Mouse (Mus musculus) heart, embryonic 15.5 days (tissue): ENCODE data around the gene H2-Aa. TPM values are rescaled to one million over a fixed set of nuclear protein-coding genes. Genes with fewer than 3 reads are reported as not detected.
"Not testable (repeated sequence)": the region's sequence is repeated elsewhere in the genome, so short reads cannot be mapped to it uniquely, and the experiment has no call there.

Source experiments
- ATAC-seq: fragments of 200-750 bp; cut with Nextera tagmentation; replicated peaks from 2 replicates; pipeline ENCODE4 v1.8.0; 2017; ENCODE audit warnings: low read depth, moderate TSS enrichment; ENCODE audit not compliant: insufficient number of reproducible peaks, insufficient read depth, low FRiP score
- H3K27ac ChIP-seq: fragments of 300-500 bp; sonication (generic); 2 replicates; pipeline ENCODE4 v1.5.1; 2015; ENCODE audit warnings: mild to moderate bottlenecking, inconsistent platforms
- H3K27me3 ChIP-seq: fragments of 300-500 bp; sonication (generic); 2 replicates; pipeline ENCODE4 v1.6.1; 2015; ENCODE audit warnings: inconsistent platforms
- H3K36me3 ChIP-seq: fragments of 300-500 bp; sonication (generic); 2 replicates; pipeline ENCODE4 v1.6.1; 2015; ENCODE audit warnings: mild to moderate bottlenecking, inconsistent platforms
- H3K4me1 ChIP-seq: fragments of 300-500 bp; sonication (generic); replicated peaks from 2 replicates; pipeline ENCODE4 v1.6.1; 2015; ENCODE audit warnings: inconsistent platforms
- H3K4me2 ChIP-seq: fragments of 300-500 bp; sonication (generic); 2 replicates; pipeline ENCODE4 v1.6.1; 2015; ENCODE audit warnings: inconsistent platforms, mild to moderate bottlenecking, moderate library complexity
- H3K4me3 ChIP-seq: fragments of 300-500 bp; sonication (generic); 2 replicates; pipeline ENCODE4 v1.5.1; 2015; ENCODE audit warnings: mild to moderate bottlenecking, inconsistent platforms
- H3K9ac ChIP-seq: fragments of 300-500 bp; sonication (generic); 2 replicates; pipeline ENCODE4 v1.6.1; 2015; ENCODE audit warnings: mild to moderate bottlenecking, inconsistent platforms
- H3K9me3 ChIP-seq: fragments of 300-500 bp; sonication (generic); replicated peaks from 2 replicates; pipeline ENCODE4 v1.6.1; 2016; ENCODE audit warnings: inconsistent platforms
- WGBS: fragments of 180-500 bp; shearing (Covaris S2); methylation state at CpG from one replicate; pipeline ENCODE4 v1.1.7; 2015; ENCODE audit warnings: mixed read lengths; 5-methylcytosine and 5-hydroxymethylcytosine counted together
- polyA plus RNA-seq: library from polyadenylated mRNA; unstranded; fragments of >200 nt; fragmentation: Nextera tagmentation; extraction: Ambion mirVana; gene quantifications from 2 replicates; pipeline ENCODE4 v1.2.1, GENCODE M21; 2015

Gene H2-Aa
- 5.9 and 42.6 TPM in 2 replicates for polyA plus RNA-seq

DNA sequence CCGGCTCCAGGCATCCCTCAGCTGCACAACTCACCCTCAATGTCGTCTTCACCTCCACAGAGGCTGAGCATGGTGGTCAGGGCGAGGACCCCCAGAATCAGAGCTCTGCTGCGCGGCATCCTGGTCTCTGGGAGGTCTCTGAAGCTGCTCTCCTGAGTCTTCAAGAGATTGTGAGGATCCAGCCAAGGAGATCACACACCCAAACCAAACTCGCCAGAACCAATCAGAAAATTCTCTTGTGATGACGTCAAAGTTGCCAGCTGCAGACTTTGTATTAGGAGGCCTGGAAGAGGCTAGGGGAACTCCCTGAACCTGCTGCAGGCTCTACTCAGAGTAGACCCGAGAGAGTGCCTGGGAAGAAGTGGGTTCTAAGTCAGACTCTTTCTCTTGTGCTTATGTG lies at the start of gene H2-Aa:
H2-Aa (minus strand) TSS at position 176 of the 400 bp plus-strand sequence.
- Histone ChIP-seq H3K27me3 (no peaks in the 10 kb centered on the region), H3K36me3 (no peaks in the 10 kb centered on the region), H3K27ac (no peak within 1 kb of the TSS), H3K9me3 (no peaks in the 10 kb centered on the region), H3K4me2 (no peak within 1 kb of the TSS), H3K4me1 (no peaks in the 10 kb centered on the region), H3K4me3 (no peak within 1 kb of the TSS), H3K9ac (no peak within 1 kb of the TSS)
- 21% methylated on average over 8 of the region's 8 CpGs for whole genome bisulfite sequencing
- no peak for ATAC-seq

DNA sequence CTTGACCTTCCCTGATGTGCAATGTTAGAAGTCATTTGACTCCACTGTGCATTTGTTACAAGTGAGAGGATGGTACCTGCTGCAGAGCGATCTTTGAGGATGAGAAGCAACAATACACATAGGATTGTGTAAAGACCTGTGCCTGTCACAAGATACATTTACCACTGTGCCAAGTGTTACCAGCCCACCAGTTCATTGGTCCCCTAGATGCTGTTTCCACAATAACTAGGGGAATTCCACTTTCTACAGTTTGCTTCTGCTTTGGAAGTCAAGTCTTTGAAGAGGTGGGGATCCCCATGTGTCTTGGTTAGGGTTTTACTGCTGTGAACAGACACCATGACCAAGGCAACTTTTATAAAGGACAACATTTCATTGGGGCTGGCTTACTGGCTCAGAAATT lies 43.6 kb upstream of the H2-Aa start:
- Histone ChIP-seq H3K4me2 (no peak overlapping the region), H3K9me3 (no peaks in the 10 kb centered on the region), H3K27me3 (0 out of 2 replicates have a peak, but pooled peaks cover 2% of the 10 kb centered on the region), H3K4me3 (no peak overlapping the region), H3K27ac (no peak overlapping the region), H3K4me1 (no peaks in the 10 kb centered on the region), H3K9ac (no peak overlapping the region), H3K36me3 (no peaks in the 10 kb centered on the region)
- ATAC-seq: no peak
- 88% methylated on average over 1 of the region's 1 CpGs for WGBS

DNA sequence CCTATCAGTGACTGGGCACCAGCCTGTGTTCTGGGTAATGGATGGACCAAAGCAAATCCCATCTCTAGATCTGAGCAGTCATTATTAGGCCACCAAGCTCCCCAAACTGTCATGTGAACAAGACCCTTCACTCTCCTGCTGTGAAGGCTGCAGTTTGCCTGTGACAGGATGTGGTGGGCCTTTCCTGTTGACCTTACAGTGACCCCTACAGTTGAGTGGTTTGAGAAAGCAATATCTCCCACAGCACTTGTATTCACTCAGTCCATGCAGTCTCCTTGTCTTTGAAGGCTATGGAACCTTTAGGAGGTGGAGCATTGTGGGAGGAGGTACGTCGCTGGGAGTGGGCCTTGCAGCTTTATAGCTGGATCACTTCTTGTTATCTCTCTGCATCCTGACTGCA lies 42.2 kb upstream of the H2-Aa start:
- H3K27ac ChIP-seq: no peak overlapping the region
- no peak overlapping the region for H3K9ac ChIP-seq
- no peaks in the 10 kb centered on the region for H3K4me1 ChIP-seq
- no peak overlapping the region for H3K4me3 ChIP-seq
- H3K27me3 ChIP-seq: 0 out of 2 replicates have a peak, but pooled peaks cover 2% of the 10 kb centered on the region
- WGBS: 55% methylated on average over 2 of the region's 2 CpGs
- ATAC-seq: no peak
- no peaks in the 10 kb centered on the region for H3K36me3 ChIP-seq
- no peak overlapping the region for H3K4me2 ChIP-seq
- H3K9me3 ChIP-seq: no peaks in the 10 kb centered on the region

- no peaks in the 10 kb centered on the region for H3K27me3 ChIP-seq
- H3K36me3 ChIP-seq: no peaks in the 10 kb centered on the region
- 68% methylated on average over 3 of the region's 3 CpGs for WGBS
- no peak for ATAC-seq
- H3K9ac ChIP-seq: no peak overlapping the region
- no peaks in the 10 kb centered on the region for H3K9me3 ChIP-seq
- no peaks in the 10 kb centered on the region for H3K4me1 ChIP-seq
- no peak overlapping the region for H3K27ac ChIP-seq
- H3K4me2 ChIP-seq: no peak overlapping the region
- H3K4me3 ChIP-seq: no peak overlapping the region
These were observed 38.8 kb upstream of the H2-Aa start for GRCm38 (mm10) chr17:34326373-34326772.

GRCm38 (mm10) chr17:34325436-34325835 lies 37.8 kb upstream of the H2-Aa start, which contains the start of gene H2-Eb2:
Gene H2-Eb2 (plus strand): TSS chr17:34325665.
- H3K27ac ChIP-seq: no peak within 1 kb of the TSS
- H3K27me3 ChIP-seq: no peaks in the 10 kb centered on the region
- no peaks in the 10 kb centered on the region for H3K36me3 ChIP-seq
- WGBS: 57% methylated on average over 4 of the region's 4 CpGs
- no peak within 1 kb of the TSS for H3K9ac ChIP-seq
- ATAC-seq: no peak
- H3K9me3 ChIP-seq: no peaks in the 10 kb centered on the region
- no peak within 1 kb of the TSS for H3K4me2 ChIP-seq
- H3K4me1 ChIP-seq: no peaks in the 10 kb centered on the region
- no peak within 1 kb of the TSS for H3K4me3 ChIP-seq

- Histone ChIP-seq H3K27me3 (no peaks in the 10 kb centered on the region), H3K4me2 (no peak overlapping the region), H3K36me3 (no peaks in the 10 kb centered on the region), H3K4me3 (no peak overlapping the region), H3K9me3 (no peaks in the 10 kb centered on the region), H3K27ac (no peak overlapping the region), H3K4me1 (no peaks in the 10 kb centered on the region), H3K9ac (no peak overlapping the region)
- WGBS: 32% methylated on average over 2 of the region's 2 CpGs
- ATAC-seq: no peak
These were observed 29.7 kb upstream of the H2-Aa start for GRCm38 (mm10) chr17:34317275-34317674.

GRCm38 (mm10) chr17:34316697-34317096 lies 29.1 kb upstream of the H2-Aa start:
- no peak overlapping the region for H3K4me3 ChIP-seq
- H3K27me3 ChIP-seq: no peaks in the 10 kb centered on the region
- no peaks in the 10 kb centered on the region for H3K4me1 ChIP-seq
- no peak for ATAC-seq
- no peak overlapping the region for H3K27ac ChIP-seq
- no peaks in the 10 kb centered on the region for H3K36me3 ChIP-seq
- WGBS: 68% methylated on average over 2 of the region's 2 CpGs
- H3K4me2 ChIP-seq: no peak overlapping the region
- no peaks in the 10 kb centered on the region for H3K9me3 ChIP-seq
- no peak overlapping the region for H3K9ac ChIP-seq

- H3K27me3 ChIP-seq: no peaks in the 10 kb centered on the region
- no peak overlapping the region for H3K27ac ChIP-seq
- 84% methylated on average over 1 of the region's 1 CpGs for WGBS
- H3K4me2 ChIP-seq: no peak overlapping the region
- no peaks in the 10 kb centered on the region for H3K36me3 ChIP-seq
- no peak for ATAC-seq
- no peak overlapping the region for H3K4me3 ChIP-seq
- H3K4me1 ChIP-seq: no peaks in the 10 kb centered on the region
- H3K9ac ChIP-seq: no peak overlapping the region
- no peaks in the 10 kb centered on the region for H3K9me3 ChIP-seq
These were observed 27.9 kb upstream of the H2-Aa start for GRCm38 (mm10) chr17:34315512-34315911.

DNA sequence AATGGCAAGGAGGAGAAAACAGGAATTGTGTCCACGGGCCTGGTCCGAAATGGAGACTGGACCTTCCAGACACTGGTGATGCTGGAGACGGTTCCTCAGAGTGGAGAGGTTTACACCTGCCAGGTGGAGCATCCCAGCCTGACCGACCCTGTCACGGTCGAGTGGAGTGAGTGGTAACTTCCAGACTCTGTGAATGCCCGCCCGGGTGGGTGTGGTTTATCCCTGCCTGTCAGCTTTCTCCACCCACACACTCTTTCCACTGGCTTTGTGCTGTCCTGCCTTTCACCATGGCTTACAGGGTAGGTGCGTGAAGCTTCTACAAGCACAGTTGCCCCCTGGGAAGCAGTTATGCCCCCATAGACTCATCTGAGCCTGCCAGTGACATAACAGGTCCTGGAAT lies 26.7 kb upstream of the H2-Aa start:
- H3K9ac ChIP-seq: no peak overlapping the region
- 67% methylated on average over 9 of the region's 9 CpGs for WGBS
- H3K9me3 ChIP-seq: no peaks in the 10 kb centered on the region
- no peaks in the 10 kb centered on the region for H3K36me3 ChIP-seq
- H3K4me1 ChIP-seq: peaks cover 7% of the 10 kb centered on the region
- ATAC-seq: no peak
- no peak overlapping the region for H3K4me3 ChIP-seq
- H3K27ac ChIP-seq: no peak overlapping the region
- no peak overlapping the region for H3K4me2 ChIP-seq
- H3K27me3 ChIP-seq: no peaks in the 10 kb centered on the region

GRCm38 (mm10) chr17:34313393-34313792 lies 25.8 kb upstream of the H2-Aa start:
- Histone ChIP-seq H3K4me1 (peaks cover 7% of the 10 kb centered on the region), H3K27ac (no peak overlapping the region), H3K9me3 (no peaks in the 10 kb centered on the region), H3K4me2 (no peak overlapping the region), H3K9ac (no peak overlapping the region), H3K4me3 (no peak overlapping the region), H3K36me3 (no peaks in the 10 kb centered on the region), H3K27me3 (no peaks in the 10 kb centered on the region)
- 32% methylated on average over 3 of the region's 3 CpGs for WGBS
- no peak for ATAC-seq

- 63% methylated on average over 1 of the region's 1 CpGs for WGBS
These were observed 24.6 kb upstream of the H2-Aa start for GRCm38 (mm10) chr17:34312185-34312584.

GRCm38 (mm10) chr17:34310526-34310925 lies 22.9 kb upstream of the H2-Aa start:
- not testable (repeated sequence) for H3K27me3 ChIP-seq, H3K9me3 ChIP-seq, ATAC-seq, H3K9ac ChIP-seq, H3K27ac ChIP-seq, H3K36me3 ChIP-seq, H3K4me2 ChIP-seq, H3K4me3 ChIP-seq, H3K4me1 ChIP-seq
- WGBS: 67% methylated on average over 3 of the region's 3 CpGs

More at GRCm38 (mm10) chr17:34312185-34312584, 24.6 kb upstream of the H2-Aa start:
- no peak overlapping the region for H3K27ac ChIP-seq
- 0 out of 2 replicates have a peak, but pooled peaks cover 4% of the 10 kb centered on the region for H3K27me3 ChIP-seq
- no peaks in the 10 kb centered on the region for H3K9me3 ChIP-seq
- no peak overlapping the region for H3K9ac ChIP-seq
- H3K36me3 ChIP-seq: no peaks in the 10 kb centered on the region
- H3K4me1 ChIP-seq: peaks cover 7% of the 10 kb centered on the region
- H3K4me3 ChIP-seq: no peak overlapping the region
- ATAC-seq: no peak
- no peak overlapping the region for H3K4me2 ChIP-seq
